Mouse (Mus musculus) stomach, postnatal 0 days (tissue): ENCODE measurements around the gene Ttc39d.
A peak's percentile ranks its signal among the peaks of the same experiment; 100 is the strongest.

Source experiments
- CTCF ChIP-seq: IDR thresholded peaks from 2 replicates; pipeline ENCODE4 v1.5.1; 2016; ENCODE audit warnings: antibody characterized with exemption, low read depth, mild to moderate bottlenecking, moderate library complexity
- EP300 ChIP-seq: optimal IDR thresholded peaks from 2 replicates; pipeline ENCODE3; 2016; ENCODE audit warnings: antibody characterized with exemption

DNA sequence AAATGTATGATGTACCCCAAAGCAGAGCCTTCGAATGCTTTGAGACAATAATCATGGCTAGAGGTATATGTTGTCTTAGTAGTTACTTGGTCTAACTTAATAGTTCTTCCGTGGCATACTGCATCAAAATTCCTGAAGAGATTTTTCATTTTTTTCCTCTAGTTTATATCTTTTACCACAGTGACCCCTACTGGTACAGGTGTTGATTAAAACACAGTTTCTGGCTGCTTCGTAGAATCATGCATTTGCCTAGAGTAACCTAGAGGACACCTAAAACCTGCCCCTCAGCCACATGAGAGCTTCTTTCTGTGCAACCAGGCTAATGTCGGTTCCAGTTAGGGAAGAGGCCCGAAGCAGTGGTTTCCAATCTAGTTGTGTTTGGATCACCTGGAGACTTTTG is 14.2 kb upstream of the Ttc39d start:
- TF ChIP-seq CTCF (peak; percentile 63), EP300 (no peak)
